Mouse (Mus musculus): ENCODE measurements around the gene Hoxa9.

DNA sequence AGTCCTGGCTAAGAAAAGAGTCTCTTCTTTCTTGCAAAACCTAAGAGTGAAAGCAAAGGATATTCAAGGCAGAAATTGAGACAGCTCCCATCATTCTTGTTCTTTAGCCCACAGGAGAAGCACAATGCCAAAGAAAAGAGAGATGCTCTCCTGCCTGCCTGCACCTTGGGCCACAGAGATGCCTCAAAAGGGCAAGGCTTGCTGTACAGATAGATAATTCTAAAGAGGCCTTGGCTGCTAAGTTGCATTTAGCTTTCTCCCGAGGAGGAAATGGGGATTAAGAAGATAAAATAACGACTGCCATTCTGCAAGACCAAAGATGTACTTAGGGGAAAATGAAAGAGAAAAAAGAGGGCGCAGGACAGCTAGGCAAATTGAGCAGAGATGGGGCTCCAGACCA lies 16.0 kb upstream of the Hoxa9 start:
- TF ChIP-seq CTCF (IDR thresholded peaks at IDR 0.05; ENCODE audit: insufficient read depth, low read depth, low read length): no peak
- TF ChIP-seq POLR2A (IDR thresholded peaks at IDR 0.05; ENCODE audit: insufficient read depth, low read depth, low read length): no peak

All from olfactory bulb, adult 2 months (tissue).